Mouse (Mus musculus): ENCODE measurements around the gene Creb3. TPM values are rescaled to one million over a fixed set of nuclear protein-coding genes. Genes with fewer than 3 reads are reported as not detected.

Gene Creb3
- polyA plus RNA-seq (2014; fragmentation: Illumina TruSeq; extraction: RNeasy Lipid Tissue Mini Kit (QIAGEN cat#74804); ENCODE audit: low read depth, low replicate concordance), result 30.6 TPM

GRCm38 (mm10) chr4:43561997-43562768 lies at the start of gene Creb3, which contains the start of gene Tln1:
Creb3 (plus strand) TSS chr4:43562332.
Tln1 (minus strand) TSS chr4:43562691.

GRCm38 (mm10) chr4:43578376-43579204 lies 16.5 kb downstream of the Creb3 start, which contains the start of the genes Rgp1 and Gba2:
Rgp1 (plus strand) TSS chr4:43578715.
Gba2 (minus strand) TSS chr4:43578873.

GRCm38 (mm10) chr4:43584444-43585416 lies 22.6 kb downstream of the Creb3 start, which contains the start of gene Msmp:
Msmp (minus strand) TSS chr4:43584494.

Other genes starting within 250 kb of the Creb3 start
- 0.87 TPM for gene Rusc2, start 180.4 kb upstream of the Creb3 start, polyA plus RNA-seq (2014; fragmentation: Illumina TruSeq; extraction: RNeasy Lipid Tissue Mini Kit (QIAGEN cat#74804); ENCODE audit: low read depth, low replicate concordance)
- not detected for gene Fam166b, start 133.2 kb upstream of the Creb3 start, polyA plus RNA-seq (2014; fragmentation: Illumina TruSeq; extraction: RNeasy Lipid Tissue Mini Kit (QIAGEN cat#74804); ENCODE audit: low read depth, low replicate concordance)
- gene Tesk1, start 120.4 kb upstream of the Creb3 start, polyA plus RNA-seq (2014; fragmentation: Illumina TruSeq; extraction: RNeasy Lipid Tissue Mini Kit (QIAGEN cat#74804); ENCODE audit: low read depth, low replicate concordance), result 0.58 TPM
- gene Cd72, start 107.7 kb upstream of the Creb3 start, polyA plus RNA-seq (2014; fragmentation: Illumina TruSeq; extraction: RNeasy Lipid Tissue Mini Kit (QIAGEN cat#74804); ENCODE audit: low read depth, low replicate concordance), result 1.6 TPM
- not detected for gene Sit1, start 78.6 kb upstream of the Creb3 start, polyA plus RNA-seq (2014; fragmentation: Illumina TruSeq; extraction: RNeasy Lipid Tissue Mini Kit (QIAGEN cat#74804); ENCODE audit: low read depth, low replicate concordance)
- gene Ccdc107, start 69.4 kb upstream of the Creb3 start, polyA plus RNA-seq (2014; fragmentation: Illumina TruSeq; extraction: RNeasy Lipid Tissue Mini Kit (QIAGEN cat#74804); ENCODE audit: low read depth, low replicate concordance), result 10.8 TPM
- 1.4 TPM for gene Arhgef39, start 62.6 kb upstream of the Creb3 start, polyA plus RNA-seq (2014; fragmentation: Illumina TruSeq; extraction: RNeasy Lipid Tissue Mini Kit (QIAGEN cat#74804); ENCODE audit: low read depth, low replicate concordance)
- gene Car9, start 55.4 kb upstream of the Creb3 start, polyA plus RNA-seq (2014; fragmentation: Illumina TruSeq; extraction: RNeasy Lipid Tissue Mini Kit (QIAGEN cat#74804); ENCODE audit: low read depth, low replicate concordance), result not detected
- 13.8 TPM for gene Tpm2, start 38.6 kb upstream of the Creb3 start, polyA plus RNA-seq (2014; fragmentation: Illumina TruSeq; extraction: RNeasy Lipid Tissue Mini Kit (QIAGEN cat#74804); ENCODE audit: low read depth, low replicate concordance)
- gene Tln1, start 359 bp downstream of the Creb3 start, polyA plus RNA-seq (2014; fragmentation: Illumina TruSeq; extraction: RNeasy Lipid Tissue Mini Kit (QIAGEN cat#74804); ENCODE audit: low read depth, low replicate concordance), result 297 TPM
- 3.9 TPM for gene Rgp1, start 16.4 kb downstream of the Creb3 start, polyA plus RNA-seq (2014; fragmentation: Illumina TruSeq; extraction: RNeasy Lipid Tissue Mini Kit (QIAGEN cat#74804); ENCODE audit: low read depth, low replicate concordance)
- 2.4 TPM for gene Gba2, start 16.5 kb downstream of the Creb3 start, polyA plus RNA-seq (2014; fragmentation: Illumina TruSeq; extraction: RNeasy Lipid Tissue Mini Kit (QIAGEN cat#74804); ENCODE audit: low read depth, low replicate concordance)
- gene Msmp, start 22.2 kb downstream of the Creb3 start, polyA plus RNA-seq (2014; fragmentation: Illumina TruSeq; extraction: RNeasy Lipid Tissue Mini Kit (QIAGEN cat#74804); ENCODE audit: low read depth, low replicate concordance), result not detected
- gene Npr2, start 69.6 kb downstream of the Creb3 start, polyA plus RNA-seq (2014; fragmentation: Illumina TruSeq; extraction: RNeasy Lipid Tissue Mini Kit (QIAGEN cat#74804); ENCODE audit: low read depth, low replicate concordance), result 9.6 TPM
- not detected for gene Spag8, start 91.3 kb downstream of the Creb3 start, polyA plus RNA-seq (2014; fragmentation: Illumina TruSeq; extraction: RNeasy Lipid Tissue Mini Kit (QIAGEN cat#74804); ENCODE audit: low read depth, low replicate concordance)
- 3.3 TPM for gene Hint2, start 94.1 kb downstream of the Creb3 start, polyA plus RNA-seq (2014; fragmentation: Illumina TruSeq; extraction: RNeasy Lipid Tissue Mini Kit (QIAGEN cat#74804); ENCODE audit: low read depth, low replicate concordance)
- 2.6 TPM for gene Tmem8b, start 106.6 kb downstream of the Creb3 start, polyA plus RNA-seq (2014; fragmentation: Illumina TruSeq; extraction: RNeasy Lipid Tissue Mini Kit (QIAGEN cat#74804); ENCODE audit: low read depth, low replicate concordance)
- gene Fam221b, start 106.8 kb downstream of the Creb3 start, polyA plus RNA-seq (2014; fragmentation: Illumina TruSeq; extraction: RNeasy Lipid Tissue Mini Kit (QIAGEN cat#74804); ENCODE audit: low read depth, low replicate concordance), result 0.17 TPM
- not detected for gene Olfr70, start 138.5 kb downstream of the Creb3 start, polyA plus RNA-seq (2014; fragmentation: Illumina TruSeq; extraction: RNeasy Lipid Tissue Mini Kit (QIAGEN cat#74804); ENCODE audit: low read depth, low replicate concordance)
- not detected for gene Olfr71, start 147.9 kb downstream of the Creb3 start, polyA plus RNA-seq (2014; fragmentation: Illumina TruSeq; extraction: RNeasy Lipid Tissue Mini Kit (QIAGEN cat#74804); ENCODE audit: low read depth, low replicate concordance)
- not detected for gene Hrct1, start 164.9 kb downstream of the Creb3 start, polyA plus RNA-seq (2014; fragmentation: Illumina TruSeq; extraction: RNeasy Lipid Tissue Mini Kit (QIAGEN cat#74804); ENCODE audit: low read depth, low replicate concordance)
- gene Spaar, start 167.7 kb downstream of the Creb3 start, polyA plus RNA-seq (2014; fragmentation: Illumina TruSeq; extraction: RNeasy Lipid Tissue Mini Kit (QIAGEN cat#74804); ENCODE audit: low read depth, low replicate concordance), result 0.87 TPM
- gene Olfr159, start 208.7 kb downstream of the Creb3 start, polyA plus RNA-seq (2014; fragmentation: Illumina TruSeq; extraction: RNeasy Lipid Tissue Mini Kit (QIAGEN cat#74804); ENCODE audit: low read depth, low replicate concordance), result not detected